8 mouse cellular contexts compared by ENCODE assay signal in the genomic region with DNA sequence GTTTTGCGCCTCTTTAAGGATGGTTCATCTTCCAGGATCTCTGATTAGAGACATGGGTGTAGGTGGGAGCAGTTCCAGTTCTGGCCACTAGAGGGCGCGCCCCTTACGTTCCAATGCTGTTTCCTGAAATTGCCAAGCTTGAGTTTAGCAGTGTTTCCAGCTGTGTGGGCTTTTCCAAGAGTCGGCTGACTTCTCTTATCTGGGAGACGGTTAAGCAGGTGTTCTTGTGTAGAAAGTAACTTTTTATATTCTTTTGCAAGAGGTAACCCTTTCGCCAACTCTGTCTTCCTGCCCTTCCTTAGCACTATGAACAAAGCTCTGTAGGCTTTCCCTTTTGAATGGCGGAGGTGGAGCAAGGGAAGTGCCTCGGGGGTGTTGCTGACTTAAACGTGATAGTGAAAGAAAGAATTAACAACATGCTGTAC. TPM values are rescaled to one million over a fixed set of nuclear protein-coding genes. Genes with fewer than 3 reads are reported as not detected.
A peak's percentile ranks its signal among the peaks of the same experiment; 100 is the strongest.
DNase-seq lines count a peak whose midpoint lies in the region; ATAC-seq lines count a peak whose summit lies in the region.

No protein-coding gene starts in this region.

- no peak overlapping the region for H3K9ac ChIP-seq in hindbrain, embryonic 12.5 days

- DNase-seq in T-cell, adult 2 months (ENCODE audit: low spot score) = peak; percentile 51
- peak; percentile 87 to 90 for DNase-seq in cerebellum, postnatal 14 days
- DNase-seq in frontal cortex, postnatal 10 days (ENCODE audit: low spot score in 2 of 2) = peak; percentile 53 to 75
- peak; percentile 87 for DNase-seq in layer of hippocampus, postnatal 10 days (ENCODE audit: low spot score in 2 of 2)
- DNase-seq in lung, postnatal 10 days = peak; percentile 82
- DNase-seq in ovary, postnatal 36 days (ENCODE audit: low spot score) = peak; percentile 73
- DNase-seq in thymus, postnatal 14 days = peak; percentile 70

- peak overlapping the region; percentile 25 for H3K4me2 ChIP-seq in hindbrain, embryonic 12.5 days (replicated peaks)

- 17% methylated on average over 10 of the region's 10 CpGs for WGBS in hindbrain, embryonic 12.5 days

- no peaks in the 10 kb centered on the region for H3K27me3 ChIP-seq in hindbrain, embryonic 12.5 days

- H3K9me3 ChIP-seq in hindbrain, embryonic 12.5 days (replicated peaks) = no peaks in the 10 kb centered on the region

- ATAC-seq in hindbrain, embryonic 12.5 days (ENCODE audit: low FRiP score) = peak; percentile 48; the same call in 1 of the 2 replicates

- no peak overlapping the region for H3K4me3 ChIP-seq in hindbrain, embryonic 12.5 days

- H3K36me3 ChIP-seq in hindbrain, embryonic 12.5 days = peaks cover 27% of the 10 kb centered on the region

- H3K4me1 ChIP-seq in hindbrain, embryonic 12.5 days = no peaks in the 10 kb centered on the region

- no peak overlapping the region for H3K27ac ChIP-seq in hindbrain, embryonic 12.5 days

RNA-seq across cellular contexts. Expression of a gene that starts 13.9 kb away (rescaled TPM):
- 61.5 and 71.8 TPM in 2 replicates for polyA plus RNA-seq in hindbrain, embryonic 12.5 days (2016; fragmentation: Nextera tagmentation; extraction: Ambion mirVana)
- total RNA-seq in layer of hippocampus, postnatal 10 days (2021) = 10 to 100 TPM; 29.5 to 30.4 TPM
